Mouse (Mus musculus): ENCODE data around the gene Acat3. TPM values are rescaled to one million over a fixed set of nuclear protein-coding genes. Genes with fewer than 3 reads are reported as not detected.
"Not testable (repeated sequence)": the region's sequence is repeated elsewhere in the genome, so short reads cannot be mapped to it uniquely, and the experiment has no call there.

Acat3 gene
- polyA plus RNA-seq, 1 experiment from 2014 or later: 1.6 TPM

DNA sequence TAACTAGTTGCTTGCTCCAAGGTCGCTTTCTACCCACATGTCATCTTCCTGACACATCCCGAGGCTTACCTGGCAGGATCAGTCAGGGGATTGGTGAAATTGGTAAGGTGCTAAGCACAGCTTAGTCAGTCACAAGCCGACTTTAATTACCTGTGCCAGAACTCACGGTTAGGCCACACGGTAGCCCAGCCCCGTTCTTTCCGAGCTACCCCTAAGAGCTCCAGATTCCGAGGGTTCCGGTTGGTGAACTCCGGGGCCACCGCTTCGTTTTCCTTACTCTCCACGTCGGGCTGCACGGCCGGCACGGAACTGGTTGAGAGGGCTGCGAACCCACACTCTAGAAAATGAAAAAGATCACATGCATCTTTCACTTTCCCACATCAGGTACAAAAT lies 24.9 kb downstream of the Acat3 start, which contains the start of gene Tcp1:
Gene Tcp1 (plus strand): TSS at position 214 of the 393 bp plus-strand sequence.
- Histone ChIP-seq H3K27ac (peak within 1 kb of the TSS; percentile 86), H3K9ac (peak within 1 kb of the TSS; percentile 87), H3K9me3 (no peaks in the 10 kb centered on the region), H3K36me3 (peaks cover 40% of the 10 kb centered on the region), H3K4me2 (peak within 1 kb of the TSS; percentile 67), H3K4me1 (no peaks in the 10 kb centered on the region), H3K4me3 (replicated peaks) (peak within 1 kb of the TSS; percentile 77), H3K27me3 (replicated peaks) (no peaks in the 10 kb centered on the region)
- no peak for ATAC-seq (ENCODE audit: insufficient read depth, low FRiP score, low read depth)
- WGBS: 0% methylated on average over 18 of the region's 18 CpGs

- H3K27me3 ChIP-seq (replicated peaks): no peaks in the 10 kb centered on the region
- no peak overlapping the region for H3K27ac ChIP-seq
- 81% methylated on average over 8 of the region's 8 CpGs for WGBS
- H3K4me1 ChIP-seq: no peaks in the 10 kb centered on the region
- no peak overlapping the region for H3K9ac ChIP-seq
- no peak for ATAC-seq (ENCODE audit: insufficient read depth, low FRiP score, low read depth)
- H3K4me2 ChIP-seq: no peak overlapping the region
- H3K4me3 ChIP-seq (replicated peaks): no peak overlapping the region
- no peaks in the 10 kb centered on the region for H3K9me3 ChIP-seq
- peaks cover 33% of the 10 kb centered on the region for H3K36me3 ChIP-seq
These were observed 30.0 kb downstream of the Acat3 start for GRCm38 (mm10) chr17:12910391-12910790.

DNA sequence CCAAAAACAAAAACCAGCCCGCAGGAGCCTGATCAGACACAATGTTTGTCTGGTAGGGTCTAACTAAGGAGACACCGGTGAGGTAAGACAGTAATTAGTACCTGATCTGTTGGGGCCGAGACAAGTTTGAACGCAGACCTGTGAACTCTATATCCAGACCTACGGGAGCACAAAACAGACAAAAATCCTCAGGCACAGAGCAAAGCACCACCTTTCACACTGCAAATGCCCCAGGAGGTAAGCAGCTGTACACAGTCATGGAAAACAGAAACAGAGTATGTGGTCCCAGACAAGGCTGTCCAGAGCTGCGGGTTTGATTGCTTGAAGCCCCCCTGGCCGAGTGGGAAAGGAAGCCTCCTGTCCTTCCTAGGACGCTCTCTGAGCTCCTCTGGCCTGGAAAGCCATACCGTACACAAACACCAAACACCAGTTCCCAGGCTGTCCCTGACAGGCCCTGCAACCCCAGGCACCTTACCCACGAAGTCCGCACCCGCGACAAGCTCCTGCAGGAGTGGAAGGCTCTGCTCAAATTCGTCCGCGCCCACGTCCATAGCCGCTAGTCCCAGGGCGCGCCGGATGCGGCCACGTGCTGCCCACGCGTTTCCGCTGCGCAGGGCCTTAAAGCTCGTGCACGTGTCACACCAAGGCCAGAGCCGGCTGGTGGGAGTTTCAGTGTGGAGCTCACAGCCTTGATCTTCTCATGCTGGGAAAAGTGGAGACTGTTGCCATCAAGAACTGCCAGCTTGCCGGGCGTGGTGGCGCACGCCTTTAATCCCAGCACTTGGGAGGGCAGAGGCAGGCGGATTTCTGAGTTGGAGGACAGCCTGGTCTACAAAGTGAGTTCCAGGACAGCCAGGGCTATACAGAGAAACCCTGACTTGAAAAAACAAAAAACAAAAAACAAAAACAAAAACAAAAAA lies 30.8 kb downstream of the Acat3 start, which contains the start of gene Pnldc1:
Gene Pnldc1 (minus strand): TSS at position 870 of the 920 bp plus-strand sequence.
- Histone ChIP-seq H3K4me1 (no peaks in the 10 kb centered on the region), H3K27ac (no peak within 1 kb of the TSS), H3K36me3 (peaks cover 33% of the 10 kb centered on the region), H3K4me3 (replicated peaks) (no peak within 1 kb of the TSS), H3K4me2 (no peak within 1 kb of the TSS), H3K9ac (no peak within 1 kb of the TSS), H3K9me3 (no peaks in the 10 kb centered on the region), H3K27me3 (replicated peaks) (no peaks in the 10 kb centered on the region)
- ATAC-seq (ENCODE audit: insufficient read depth, low FRiP score, low read depth): no peak
- WGBS: 76% methylated on average over 35 of the region's 35 CpGs

DNA sequence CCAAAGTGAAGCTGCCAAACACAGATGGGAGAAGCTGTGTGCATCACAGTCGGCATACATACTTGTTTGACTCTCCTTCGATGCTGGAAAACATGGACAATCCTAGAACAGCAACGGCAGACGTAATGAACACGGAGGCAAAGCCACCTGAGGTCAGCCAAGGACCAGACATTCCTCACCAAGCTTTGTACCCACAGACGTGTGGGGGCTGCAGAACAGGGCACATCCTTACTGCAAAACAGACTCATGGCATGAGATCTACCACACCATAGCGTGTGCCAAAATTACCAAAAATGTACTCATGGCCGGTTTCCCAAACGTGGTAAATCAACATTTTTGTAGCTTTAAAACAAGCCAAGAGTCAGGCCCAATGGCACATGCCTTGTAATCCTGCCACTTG lies 34.0 kb downstream of the Acat3 start:
- Histone ChIP-seq H3K27ac (no peak overlapping the region), H3K27me3 (replicated peaks) (no peaks in the 10 kb centered on the region), H3K36me3 (peaks cover 21% of the 10 kb centered on the region), H3K4me1 (0 out of 2 replicates have a peak, but pooled peaks cover 2% of the 10 kb centered on the region), H3K9me3 (no peaks in the 10 kb centered on the region), H3K4me3 (replicated peaks) (no peak overlapping the region), H3K4me2 (no peak overlapping the region), H3K9ac (no peak overlapping the region)
- WGBS: 82% methylated on average over 9 of the region's 9 CpGs
- no peak for ATAC-seq (ENCODE audit: insufficient read depth, low FRiP score, low read depth)

GRCm38 (mm10) chr17:12905810-12906209 lies 34.6 kb downstream of the Acat3 start:
- Histone ChIP-seq H3K4me3 (replicated peaks) (no peak overlapping the region), H3K9ac (no peak overlapping the region), H3K4me1 (0 out of 2 replicates have a peak, but pooled peaks cover 2% of the 10 kb centered on the region), H3K27ac (no peak overlapping the region), H3K9me3 (no peaks in the 10 kb centered on the region), H3K4me2 (no peak overlapping the region), H3K27me3 (replicated peaks) (no peaks in the 10 kb centered on the region), H3K36me3 (peaks cover 16% of the 10 kb centered on the region)
- 85% methylated on average over 4 of the region's 4 CpGs for WGBS
- no peak for ATAC-seq (ENCODE audit: insufficient read depth, low FRiP score, low read depth)

DNA sequence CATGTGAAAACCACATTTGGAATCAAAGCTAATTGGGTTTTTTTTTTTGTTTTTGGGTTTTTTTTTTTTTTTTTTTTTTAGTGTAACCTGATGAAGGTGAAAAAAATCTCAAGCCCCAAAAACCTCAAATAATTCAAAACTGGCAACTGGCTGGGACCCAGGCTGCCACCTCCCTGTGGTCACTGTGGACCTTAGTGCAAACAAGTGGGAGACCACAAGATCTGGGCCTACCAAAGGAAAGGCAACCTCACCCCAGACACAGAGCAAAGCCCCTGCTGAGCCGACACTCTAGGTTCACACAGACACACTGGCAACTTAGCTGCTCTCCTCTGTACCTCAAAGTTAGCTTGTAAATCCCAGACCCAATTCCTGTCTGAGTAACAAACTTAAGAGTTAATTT lies 36.1 kb downstream of the Acat3 start:
- peaks cover 12% of the 10 kb centered on the region for H3K36me3 ChIP-seq
- ATAC-seq (ENCODE audit: insufficient read depth, low FRiP score, low read depth): no peak
- 80% methylated on average over 1 of the region's 1 CpGs for WGBS
- H3K4me3 ChIP-seq (replicated peaks): no peak overlapping the region
- H3K9ac ChIP-seq: no peak overlapping the region
- no peaks in the 10 kb centered on the region for H3K9me3 ChIP-seq
- no peak overlapping the region for H3K4me2 ChIP-seq
- no peak overlapping the region for H3K27ac ChIP-seq
- no peaks in the 10 kb centered on the region for H3K27me3 ChIP-seq (replicated peaks)
- 0 out of 2 replicates have a peak, but pooled peaks cover 2% of the 10 kb centered on the region for H3K4me1 ChIP-seq

DNA sequence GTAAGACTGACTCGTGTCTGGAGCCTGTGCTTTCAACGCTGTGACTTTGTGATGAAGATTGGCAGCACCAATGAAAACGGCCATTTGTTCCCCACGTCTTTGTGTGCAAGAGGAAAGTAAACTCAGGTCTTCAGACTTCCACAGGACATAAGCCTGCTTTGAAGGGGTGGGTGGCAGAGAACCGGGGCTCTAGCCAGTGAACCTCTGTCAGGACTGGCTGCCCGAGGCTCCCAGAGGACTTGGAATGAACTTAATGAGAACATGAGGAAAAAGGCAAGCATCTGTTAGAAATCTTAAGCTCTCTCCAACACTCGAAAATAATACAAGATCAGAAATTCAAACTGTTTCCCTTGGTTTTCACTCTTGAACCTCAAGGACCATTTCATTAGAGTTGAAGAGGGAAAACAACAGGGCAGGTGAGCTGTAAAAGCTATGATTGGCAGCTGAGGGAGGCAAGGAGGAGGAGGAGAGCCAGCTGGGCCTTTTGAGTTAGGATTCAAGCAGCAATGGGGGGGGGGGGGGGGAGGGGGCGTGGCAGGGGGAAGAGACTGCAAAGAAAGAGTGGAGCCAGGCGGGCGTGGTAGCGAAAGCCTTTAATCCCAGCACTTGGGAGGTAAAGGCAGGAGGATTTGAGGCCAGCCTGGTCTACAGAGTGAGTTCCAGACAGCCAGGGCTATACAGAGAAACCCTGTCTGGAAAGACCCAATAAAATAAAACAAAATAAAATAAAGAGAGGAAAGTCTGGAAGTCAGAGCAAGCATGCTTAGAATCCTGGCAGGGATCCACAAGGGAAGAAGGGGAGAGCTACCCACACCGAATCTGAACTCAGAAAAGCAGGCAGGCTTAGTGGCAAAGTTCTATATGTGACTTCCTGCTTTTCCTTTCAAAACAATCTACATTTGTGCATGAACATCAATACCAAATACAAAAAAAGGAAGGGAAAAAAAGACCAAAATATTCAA lies 36.7 kb downstream of the Acat3 start:
- H3K27me3 ChIP-seq (replicated peaks): no peaks in the 10 kb centered on the region
- no peak overlapping the region for H3K4me3 ChIP-seq (replicated peaks)
- no peak overlapping the region for H3K9ac ChIP-seq
- no peaks in the 10 kb centered on the region for H3K9me3 ChIP-seq
- WGBS: 58% methylated on average over 11 of the region's 12 CpGs
- H3K4me1 ChIP-seq: 0 out of 2 replicates have a peak, but pooled peaks cover 2% of the 10 kb centered on the region
- peak overlapping the region; percentile 32; the same call in 1 of the 2 replicates for H3K27ac ChIP-seq
- peaks cover 12% of the 10 kb centered on the region for H3K36me3 ChIP-seq
- H3K4me2 ChIP-seq: no peak overlapping the region
- no peak for ATAC-seq (ENCODE audit: insufficient read depth, low FRiP score, low read depth)

DNA sequence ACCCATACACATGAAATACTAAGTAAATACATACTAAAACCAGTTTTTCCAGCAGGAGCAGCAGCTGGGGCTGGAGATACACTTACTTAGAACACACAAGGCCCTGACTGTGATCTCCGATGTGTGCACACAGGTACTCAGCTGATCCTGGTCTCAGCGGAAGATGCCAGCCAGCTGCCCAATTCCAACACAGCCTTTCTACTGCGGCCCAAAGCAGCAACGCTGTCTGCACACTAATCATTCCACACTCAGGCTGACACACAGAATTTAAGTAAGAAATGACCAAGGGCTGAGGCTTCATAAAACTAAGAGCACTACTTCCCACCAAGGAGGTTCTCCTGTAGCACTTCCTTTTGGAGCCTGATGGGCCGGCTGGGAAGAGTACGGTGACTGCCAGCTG lies 38.1 kb downstream of the Acat3 start:
- Histone ChIP-seq H3K4me3 (replicated peaks) (no peak overlapping the region), H3K36me3 (peaks cover 12% of the 10 kb centered on the region), H3K4me2 (no peak overlapping the region), H3K27ac (no peak overlapping the region), H3K4me1 (0 out of 2 replicates have a peak, but pooled peaks cover 2% of the 10 kb centered on the region), H3K9me3 (no peaks in the 10 kb centered on the region), H3K9ac (no peak overlapping the region), H3K27me3 (replicated peaks) (no peaks in the 10 kb centered on the region)
- 89% methylated on average over 6 of the region's 6 CpGs for WGBS
- no peak for ATAC-seq (ENCODE audit: insufficient read depth, low FRiP score, low read depth)

GRCm38 (mm10) chr17:12898607-12899006 lies 41.8 kb downstream of the Acat3 start:
- not testable (repeated sequence) for H3K9me3 ChIP-seq; H3K9ac ChIP-seq; H3K27me3 ChIP-seq (replicated peaks); H3K4me1 ChIP-seq; ATAC-seq (ENCODE audit: insufficient read depth, low FRiP score, low read depth); H3K4me2 ChIP-seq; H3K4me3 ChIP-seq (replicated peaks)
- Histone ChIP-seq H3K36me3 (peaks cover 12% of the 10 kb centered on the region; the same call in 1 of the 2 replicates), H3K27ac (peak overlapping the region; percentile 11; the same call in 1 of the 2 replicates)
- 31% methylated on average over 2 of the region's 2 CpGs for WGBS

- no peak overlapping the region for H3K9ac ChIP-seq
- WGBS: 75% methylated on average over 5 of the region's 5 CpGs
- H3K27ac ChIP-seq: no peak overlapping the region
These were observed 42.7 kb downstream of the Acat3 start for GRCm38 (mm10) chr17:12897674-12898073.

GRCm38 (mm10) chr17:12892033-12892432 lies 48.4 kb downstream of the Acat3 start:
- Histone ChIP-seq H3K27me3 (replicated peaks) (no peaks in the 10 kb centered on the region), H3K4me1 (0 out of 2 replicates have a peak, but pooled peaks cover 3% of the 10 kb centered on the region), H3K9ac (no peak overlapping the region), H3K27ac (no peak overlapping the region), H3K4me2 (no peak overlapping the region), H3K4me3 (replicated peaks) (no peak overlapping the region), H3K9me3 (no peaks in the 10 kb centered on the region), H3K36me3 (no peaks in the 10 kb centered on the region)
- WGBS: 86% methylated on average over 9 of the region's 9 CpGs
- no peak for ATAC-seq (ENCODE audit: insufficient read depth, low FRiP score, low read depth)

More at GRCm38 (mm10) chr17:12897674-12898073, 42.7 kb downstream of the Acat3 start:
- no peaks in the 10 kb centered on the region for H3K4me1 ChIP-seq
- H3K4me3 ChIP-seq (replicated peaks): no peak overlapping the region
- no peaks in the 10 kb centered on the region for H3K9me3 ChIP-seq
- peaks cover 9% of the 10 kb centered on the region; the same call in 1 of the 2 replicates for H3K36me3 ChIP-seq
- no peaks in the 10 kb centered on the region for H3K27me3 ChIP-seq (replicated peaks)
- H3K4me2 ChIP-seq: no peak overlapping the region
- ATAC-seq (ENCODE audit: insufficient read depth, low FRiP score, low read depth): no peak
